Comparison of ENCODE assay signal across 13 mouse cellular contexts in the genomic region with DNA sequence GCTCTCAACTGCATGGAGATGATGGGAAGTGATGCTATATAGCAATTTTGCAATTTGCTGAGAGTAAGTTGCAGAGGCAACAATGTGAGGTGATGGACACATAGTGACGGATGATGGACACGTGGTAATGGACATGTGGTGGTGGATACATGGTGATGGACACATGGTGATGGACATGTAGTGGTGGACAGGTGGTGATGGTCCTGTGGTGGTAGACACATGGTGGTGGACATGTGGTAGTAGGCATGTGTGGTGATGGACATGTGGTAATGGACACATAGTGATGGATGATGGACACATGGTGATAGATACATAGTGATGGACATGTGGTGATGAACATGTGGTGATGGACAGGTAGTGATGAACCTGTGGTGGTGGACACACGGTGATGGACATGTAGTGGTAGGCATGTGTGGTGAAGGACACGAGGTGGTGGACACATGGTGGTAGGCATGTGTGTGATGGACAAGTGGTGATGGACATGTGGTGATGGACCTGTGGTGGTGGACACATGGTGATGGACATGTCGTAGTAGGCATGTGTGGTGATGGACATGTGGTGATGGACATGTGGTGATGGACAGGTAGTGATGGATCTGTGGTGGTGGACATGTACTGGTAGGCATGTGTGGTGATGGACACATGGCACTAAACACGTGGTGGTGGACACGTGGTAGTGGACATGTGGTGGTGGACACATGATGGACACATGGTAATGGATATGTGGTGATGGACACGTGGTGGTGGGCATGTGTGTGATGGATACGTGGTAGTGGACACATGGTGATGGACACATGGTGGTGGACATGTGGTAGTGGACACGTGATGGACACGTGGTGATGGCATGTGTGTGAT.
A peak's percentile ranks its signal among the peaks of the same experiment; 100 is the strongest.
DNase-seq lines count a peak whose midpoint lies in the region; ATAC-seq lines count a peak whose summit lies in the region.
"Had no signal": no experiment of that assay in that cellular context is flagged by ENCODE, and none has a peak within 500 bp of the region (broad histone marks: within the 10 kb centered on the region; RNA-seq: fewer than 3 reads in every experiment).

No protein-coding gene starts in this region.

- no peaks in the 10 kb centered on the region for H3K4me1 ChIP-seq in forebrain, embryonic 12.5 days
- peaks cover 9% of the 10 kb centered on the region; the same call in 1 of the 2 replicates for H3K4me1 ChIP-seq in forebrain, embryonic 10.5 days
- 0 out of 2 replicates have a peak, but pooled peaks cover 6% of the 10 kb centered on the region for H3K4me1 ChIP-seq in lung, embryonic 15.5 days
- H3K4me1 ChIP-seq in hindbrain, embryonic 12.5 days: peaks cover 5% of the 10 kb centered on the region; the same call in 1 of the 2 replicates

- 94% methylated on average over 11 of the region's 11 CpGs for WGBS in forebrain, embryonic 12.5 days
- WGBS in forebrain, embryonic 10.5 days: 92% methylated on average over 11 of the region's 11 CpGs
- WGBS in lung, embryonic 15.5 days: 87% methylated on average over 11 of the region's 11 CpGs
- 92% methylated on average over 11 of the region's 11 CpGs for whole genome bisulfite sequencing in hindbrain, embryonic 12.5 days

- no peak overlapping the region for H3K9ac ChIP-seq in forebrain, embryonic 12.5 days
- no peak overlapping the region for H3K9ac ChIP-seq in lung, embryonic 15.5 days
- no peak overlapping the region for H3K9ac ChIP-seq in hindbrain, embryonic 12.5 days

- H3K4me3 ChIP-seq in forebrain, embryonic 12.5 days (replicated peaks): no peak overlapping the region
- H3K4me3 ChIP-seq in forebrain, embryonic 10.5 days: no peak overlapping the region
- H3K4me3 ChIP-seq in lung, embryonic 15.5 days: no peak overlapping the region
- H3K4me3 ChIP-seq in hindbrain, embryonic 12.5 days: no peak overlapping the region

- no peak overlapping the region for H3K27ac ChIP-seq in forebrain, embryonic 12.5 days
- no peak overlapping the region for H3K27ac ChIP-seq in forebrain, embryonic 10.5 days
- no peak overlapping the region for H3K27ac ChIP-seq in lung, embryonic 15.5 days
- H3K27ac ChIP-seq in hindbrain, embryonic 12.5 days: no peak overlapping the region
- H3K27ac ChIP-seq: kidney, postnatal 0 days had no signal

- no peaks in the 10 kb centered on the region for H3K36me3 ChIP-seq in forebrain, embryonic 12.5 days (replicated peaks)
- no peaks in the 10 kb centered on the region for H3K36me3 ChIP-seq in forebrain, embryonic 10.5 days (replicated peaks)
- no peaks in the 10 kb centered on the region for H3K36me3 ChIP-seq in lung, embryonic 15.5 days
- no peaks in the 10 kb centered on the region for H3K36me3 ChIP-seq in hindbrain, embryonic 12.5 days

- H3K4me2 ChIP-seq in forebrain, embryonic 12.5 days: no peak overlapping the region
- H3K4me2 ChIP-seq in lung, embryonic 15.5 days: no peak overlapping the region
- H3K4me2 ChIP-seq in hindbrain, embryonic 12.5 days (replicated peaks): no peak overlapping the region

- H3K27me3 ChIP-seq in forebrain, embryonic 12.5 days: no peaks in the 10 kb centered on the region
- no peaks in the 10 kb centered on the region for H3K27me3 ChIP-seq in forebrain, embryonic 10.5 days (ENCODE audit: poor library complexity, severe bottlenecking)
- no peaks in the 10 kb centered on the region for H3K27me3 ChIP-seq in lung, embryonic 15.5 days
- no peaks in the 10 kb centered on the region for H3K27me3 ChIP-seq in hindbrain, embryonic 12.5 days

- 0 out of 2 replicates have a peak, but pooled peaks have one; percentile 20 for ATAC-seq in forebrain, embryonic 12.5 days (ENCODE audit: low FRiP score)
- peak; percentile 14; the same call in 1 of the 2 replicates for ATAC-seq in lung, embryonic 15.5 days (ENCODE audit: borderline replicate concordance, extremely low read depth, low FRiP score, low TSS enrichment)
- ATAC-seq in hindbrain, embryonic 12.5 days (ENCODE audit: low FRiP score): peak; percentile 48; the same call in 1 of the 2 replicates
- peak; percentile 19; the same call in 1 of the 2 replicates for ATAC-seq in neutrophil, adult 5-6 weeks (ENCODE audit: extremely low read depth, insufficient number of reproducible peaks, low FRiP score, poor library complexity, severe bottlenecking)

- DNase-seq in forebrain, embryonic 10.5 days (ENCODE audit: extremely low spot score, low spot score): no peak
- DNase-seq in lung, postnatal 4 days: no peak
- DNase-seq in cerebellum, postnatal 25 days: no peak
- DNase-seq in left cerebral cortex, adult 11 months (ENCODE audit: low spot score): no peak
- DNase-seq: adrenal gland, postnatal 14 days; cerebellum, postnatal 36 days; left cerebral cortex, postnatal 4 days; right cerebral cortex, postnatal 4 days had no signal

- H3K9me3 ChIP-seq in forebrain, embryonic 12.5 days: no peaks in the 10 kb centered on the region
- H3K9me3 ChIP-seq in forebrain, embryonic 10.5 days: no peaks in the 10 kb centered on the region
- H3K9me3 ChIP-seq in lung, embryonic 15.5 days: no peaks in the 10 kb centered on the region
- no peaks in the 10 kb centered on the region for H3K9me3 ChIP-seq in hindbrain, embryonic 12.5 days (replicated peaks)
